Mouse (Mus musculus) adrenal gland (tissue): ENCODE data around the gene Zmynd11.

Source experiments
- intact Hi-C: fragments of 180-260 bp; cut with DNase I; formaldehyde crosslinking; loops from one replicate; pipeline ENCODE4 v1.15.1; 2025

Zmynd11 gene

GRCm38 (mm10) chr13:9663593-9663992 is 101.5 kb downstream of the Zmynd11 start:
- intact Hi-C loops, result no loop called here

GRCm38 (mm10) chr13:9660711-9661110 is 104.4 kb downstream of the Zmynd11 start:
- intact Hi-C loops, result no loop called here

- intact Hi-C loops, result no loop called here
Measured at GRCm38 (mm10) chr13:9656613-9657012, 108.5 kb downstream of the Zmynd11 start.

GRCm38 (mm10) chr13:9653018-9653417 is 112.1 kb downstream of the Zmynd11 start:
- intact Hi-C loops, result no loop called here

DNA sequence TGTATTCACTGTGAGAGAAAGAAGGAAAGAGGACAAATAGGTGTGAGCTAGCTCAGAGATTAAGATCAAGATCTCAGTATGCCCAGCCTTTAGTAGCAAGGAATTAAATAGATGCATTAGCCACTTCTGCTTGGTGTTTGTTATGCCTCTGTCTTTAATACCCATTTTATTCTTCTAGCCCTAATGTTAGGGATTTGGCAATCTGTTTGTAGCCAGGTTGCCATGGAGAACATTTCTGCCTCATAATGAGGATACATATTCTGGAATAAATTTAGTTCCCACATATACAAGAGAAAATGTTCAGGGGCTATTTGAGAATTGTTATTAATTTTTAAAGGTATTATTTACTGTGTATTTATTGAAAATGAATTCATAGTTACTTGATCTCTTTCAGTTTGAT is 114.5 kb downstream of the Zmynd11 start:
- intact Hi-C loops, result no loop called here

DNA sequence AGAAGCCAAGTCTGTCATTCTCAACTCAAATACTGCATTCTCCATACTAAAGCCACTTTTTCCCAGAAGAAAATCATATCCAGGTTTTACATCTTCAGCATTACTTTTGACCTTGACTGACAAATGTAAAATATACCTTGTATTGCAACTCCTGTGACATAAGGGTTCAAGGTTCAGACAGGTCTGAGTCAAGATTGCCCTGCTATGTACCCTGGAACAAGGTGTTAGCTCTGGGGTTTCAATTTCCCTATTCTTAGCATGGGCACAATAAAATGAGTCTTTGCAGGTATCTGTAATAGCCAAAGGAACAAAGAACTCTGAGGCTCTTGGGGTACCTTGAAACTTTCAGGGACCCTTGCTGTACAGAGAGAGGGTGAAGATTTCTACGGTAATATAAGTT is 115.2 kb downstream of the Zmynd11 start:
- intact Hi-C loops, result no loop called here

GRCm38 (mm10) chr13:9648716-9649115 is 116.4 kb downstream of the Zmynd11 start:
- intact Hi-C loops, result no loop called here

GRCm38 (mm10) chr13:9637949-9638348 is 127.2 kb downstream of the Zmynd11 start:
- intact Hi-C loops, result loop anchor here (10.0 kb wide), 1 partner anchor 453 kb away; no protein-coding TSS in a partner anchor

- intact Hi-C loops, result loop anchor here (10.0 kb wide), 1 partner anchor 452 kb away; no protein-coding TSS in a partner anchor
Measured at GRCm38 (mm10) chr13:9636505-9636904, 128.6 kb downstream of the Zmynd11 start.

DNA sequence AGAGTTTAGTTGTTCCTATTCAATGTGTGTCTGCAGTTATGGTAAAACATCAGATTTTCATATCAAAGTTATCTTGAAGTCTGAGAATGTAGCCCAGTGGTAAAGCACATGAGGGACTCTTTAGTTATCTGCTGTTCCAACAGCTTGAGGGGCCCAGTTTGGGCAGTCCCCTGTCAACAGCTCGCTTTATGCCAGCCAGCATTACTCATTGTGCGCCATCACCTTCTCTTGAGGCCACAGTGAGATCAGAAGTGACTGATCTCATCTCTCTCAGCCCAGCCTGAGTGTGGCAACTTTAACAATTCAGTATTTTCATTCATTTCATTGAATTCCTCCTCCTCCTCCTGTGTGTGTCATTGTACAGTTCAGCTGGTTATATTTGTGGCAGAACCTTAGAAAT is 129.2 kb downstream of the Zmynd11 start:
- intact Hi-C loops, result loop anchor here (10.0 kb wide), 1 partner anchor 451 kb away; no protein-coding TSS in a partner anchor
